Mouse (Mus musculus) adrenal gland, postnatal 14 days (tissue): ENCODE data around the gene Gm45618. TPM values are rescaled to one million over a fixed set of nuclear protein-coding genes. Genes with fewer than 3 reads are reported as not detected.
A peak's percentile ranks its signal among the peaks of the same experiment; 100 is the strongest.

ENCODE experiments used
- DNase-seq: peaks from one replicate; pipeline ENCODE4 v3.0.0; 2021; ENCODE audit warnings: mixed read lengths
- total RNA-seq: library from RNA; stranded (reverse); gene quantifications from 2 replicates; pipeline ENCODE4 v1.2.3, GENCODE M21; 2021

The Gm45618 gene
- total RNA-seq, 1 experiment from 2014 or later = not detected

- DNase-seq = peak; percentile 27
Observed at GRCm38 (mm10) chr7:142094301-142095143, 26.0 kb downstream of the Gm45618 start.

- DNase-seq = no peak
Observed at GRCm38 (mm10) chr7:142093696-142094240, 26.8 kb downstream of the Gm45618 start.

- DNase-seq = no peak
Observed at GRCm38 (mm10) chr7:142092991-142093390, 27.5 kb downstream of the Gm45618 start.

GRCm38 (mm10) chr7:142091848-142092247 lies 28.7 kb downstream of the Gm45618 start:
- no peak for DNase-seq

GRCm38 (mm10) chr7:142089648-142090447 lies 30.7 kb downstream of the Gm45618 start:
- DNase-seq = no peak

- peak; percentile 82 for DNase-seq
Observed at GRCm38 (mm10) chr7:142088886-142089285, 31.6 kb downstream of the Gm45618 start.

GRCm38 (mm10) chr7:142087069-142087652 lies 33.4 kb downstream of the Gm45618 start:
- no peak for DNase-seq

- DNase-seq = no peak
Observed at GRCm38 (mm10) chr7:142086159-142086905, 34.2 kb downstream of the Gm45618 start.

- DNase-seq = peak; percentile 95
Observed at GRCm38 (mm10) chr7:142084820-142085219, 35.7 kb downstream of the Gm45618 start.

- DNase-seq = peak; percentile 49
Observed at GRCm38 (mm10) chr7:142084395-142084794, 36.1 kb downstream of the Gm45618 start.

GRCm38 (mm10) chr7:142083588-142084317 lies 36.8 kb downstream of the Gm45618 start:
- peak; percentile 51 for DNase-seq

- DNase-seq = no peak
Observed at GRCm38 (mm10) chr7:142082607-142083006, 37.9 kb downstream of the Gm45618 start.

- no peak for DNase-seq
Observed at GRCm38 (mm10) chr7:142082179-142082578, 38.4 kb downstream of the Gm45618 start.

GRCm38 (mm10) chr7:142081736-142082135 lies 38.8 kb downstream of the Gm45618 start:
- DNase-seq = no peak

GRCm38 (mm10) chr7:142080876-142081275 lies 39.7 kb downstream of the Gm45618 start:
- no peak for DNase-seq

- DNase-seq = no peak
Observed at GRCm38 (mm10) chr7:142079365-142079764, 41.2 kb downstream of the Gm45618 start.

GRCm38 (mm10) chr7:142077138-142077537 lies 43.4 kb downstream of the Gm45618 start:
- DNase-seq = no peak

GRCm38 (mm10) chr7:142074146-142074886 lies 46.2 kb downstream of the Gm45618 start:
- no peak for DNase-seq

GRCm38 (mm10) chr7:142071717-142072116 lies 48.8 kb downstream of the Gm45618 start:
- no peak for DNase-seq

- DNase-seq = no peak
Observed at GRCm38 (mm10) chr7:142071212-142071578, 49.3 kb downstream of the Gm45618 start.
